Mouse (Mus musculus): ENCODE data around the gene Galnt6. TPM values are rescaled to one million over a fixed set of nuclear protein-coding genes. Genes with fewer than 3 reads are reported as not detected.
A peak's percentile ranks its signal among the peaks of the same experiment; 100 is the strongest.

Galnt6 gene
- total RNA-seq, 2 experiments from 2014 or later, result 0.49 to 0.87 TPM

- peak in 1 of 2 experiments; percentile 55 for DNase-seq (ENCODE audit: low spot score in 2 of 2)
Measured at GRCm38 (mm10) chr15:100754805-100755497, 25.8 kb upstream of the Galnt6 start.

- no peak for DNase-seq (ENCODE audit: low spot score in 2 of 2)
Measured at GRCm38 (mm10) chr15:100754041-100754440, 24.9 kb upstream of the Galnt6 start.

GRCm38 (mm10) chr15:100753045-100753444, 23.9 kb upstream of the Galnt6 start:
- DNase-seq (ENCODE audit: low spot score in 2 of 2), result no peak

- no peak for DNase-seq (ENCODE audit: low spot score in 2 of 2)
Measured at GRCm38 (mm10) chr15:100752439-100752838, 23.3 kb upstream of the Galnt6 start.

GRCm38 (mm10) chr15:100749751-100750538, 20.8 kb upstream of the Galnt6 start:
- DNase-seq (ENCODE audit: low spot score in 2 of 2), result no peak

GRCm38 (mm10) chr15:100748584-100748983, 19.4 kb upstream of the Galnt6 start:
- no peak for DNase-seq (ENCODE audit: low spot score in 2 of 2)

GRCm38 (mm10) chr15:100747121-100747963, 18.2 kb upstream of the Galnt6 start:
- no peak for DNase-seq (ENCODE audit: low spot score in 2 of 2)

- no peak for DNase-seq (ENCODE audit: low spot score in 2 of 2)
Measured at GRCm38 (mm10) chr15:100746478-100747120, 17.4 kb upstream of the Galnt6 start.

- no peak for DNase-seq (ENCODE audit: low spot score in 2 of 2)
Measured at GRCm38 (mm10) chr15:100743238-100743637, 14.1 kb upstream of the Galnt6 start.

GRCm38 (mm10) chr15:100739442-100739841, 10.3 kb upstream of the Galnt6 start:
- DNase-seq (ENCODE audit: low spot score in 2 of 2), result no peak

- DNase-seq (ENCODE audit: low spot score in 2 of 2), result no peak
Measured at GRCm38 (mm10) chr15:100738351-100738781, 9.2 kb upstream of the Galnt6 start.

- DNase-seq (ENCODE audit: low spot score in 2 of 2), result no peak
Measured at GRCm38 (mm10) chr15:100737667-100738066, 8.5 kb upstream of the Galnt6 start.

GRCm38 (mm10) chr15:100735953-100736300, 6.8 kb upstream of the Galnt6 start:
- DNase-seq (ENCODE audit: low spot score in 2 of 2), result no peak

GRCm38 (mm10) chr15:100735095-100735952, 6.1 kb upstream of the Galnt6 start:
- no peak for DNase-seq (ENCODE audit: low spot score in 2 of 2)

GRCm38 (mm10) chr15:100732580-100732979, 3.4 kb upstream of the Galnt6 start:
- peak in 1 of 2 experiments; percentile 16 for DNase-seq (ENCODE audit: low spot score in 2 of 2)

GRCm38 (mm10) chr15:100731081-100731480, 1.9 kb upstream of the Galnt6 start:
- DNase-seq (ENCODE audit: low spot score in 2 of 2), result no peak

- no peak for DNase-seq (ENCODE audit: low spot score in 2 of 2)
Measured at GRCm38 (mm10) chr15:100728586-100728985, 590 bp downstream of the Galnt6 start.

GRCm38 (mm10) chr15:100727834-100728233, 1.3 kb downstream of the Galnt6 start:
- DNase-seq (ENCODE audit: low spot score in 2 of 2), result no peak

GRCm38 (mm10) chr15:100726721-100727120, 2.5 kb downstream of the Galnt6 start:
- no peak for DNase-seq (ENCODE audit: low spot score in 2 of 2)

GRCm38 (mm10) chr15:100723505-100723904, 5.7 kb downstream of the Galnt6 start:
- no peak for DNase-seq (ENCODE audit: low spot score in 2 of 2)

Measured in layer of hippocampus, postnatal 10 days (tissue).